Mouse (Mus musculus) ES-E14 (cell line): Measurements from ENCODE around the gene Aagab.

Source experiments
- ZC3H11A ChIP-seq: IDR thresholded peaks from 2 replicates; pipeline ENCODE4 v1.6.1; 2012; ENCODE audit warnings: low read depth, mild to moderate bottlenecking, inconsistent platforms, low read length, borderline replicate concordance
- ZNF384 ChIP-seq: IDR thresholded peaks from 2 replicates; pipeline ENCODE4 v1.6.1; 2012; ENCODE audit warnings: low read depth, low read length, inconsistent platforms

GRCm38 (mm10) chr9:63648520-63648918 lies 46.1 kb downstream of the Aagab start:
- no peak for TF ChIP-seq ZC3H11A
- no peak for TF ChIP-seq ZNF384
